Mouse (Mus musculus): ENCODE results near the gene Flrt1.
"Not testable (repeated sequence)": the region's sequence is repeated elsewhere in the genome, so short reads cannot be mapped to it uniquely, and the experiment has no call there.

Gene Flrt1

GRCm38 (mm10) chr19:7068661-7069531 lies 36.6 kb downstream of the Flrt1 start:
- no peak for DNase-seq (ENCODE audit: low spot score in 2 of 2)

GRCm38 (mm10) chr19:7068136-7068535 lies 37.4 kb downstream of the Flrt1 start:
- DNase-seq (ENCODE audit: low spot score in 2 of 2), result peak; percentile 73 to 77

- DNase-seq (ENCODE audit: low spot score in 2 of 2), result no peak
Observed at GRCm38 (mm10) chr19:7067344-7068050, 38.0 kb downstream of the Flrt1 start.

- no peak for DNase-seq (ENCODE audit: low spot score in 2 of 2)
Observed at GRCm38 (mm10) chr19:7066828-7067342, 38.6 kb downstream of the Flrt1 start.

GRCm38 (mm10) chr19:7066034-7066827 lies 39.3 kb downstream of the Flrt1 start:
- DNase-seq (ENCODE audit: low spot score in 2 of 2), result no peak

GRCm38 (mm10) chr19:7064571-7064970 lies 41.0 kb downstream of the Flrt1 start:
- peak; percentile 82 to 84 for DNase-seq (ENCODE audit: low spot score in 2 of 2)

GRCm38 (mm10) chr19:7062916-7063315 lies 42.6 kb downstream of the Flrt1 start:
- DNase-seq (ENCODE audit: low spot score in 2 of 2), result no peak

DNA sequence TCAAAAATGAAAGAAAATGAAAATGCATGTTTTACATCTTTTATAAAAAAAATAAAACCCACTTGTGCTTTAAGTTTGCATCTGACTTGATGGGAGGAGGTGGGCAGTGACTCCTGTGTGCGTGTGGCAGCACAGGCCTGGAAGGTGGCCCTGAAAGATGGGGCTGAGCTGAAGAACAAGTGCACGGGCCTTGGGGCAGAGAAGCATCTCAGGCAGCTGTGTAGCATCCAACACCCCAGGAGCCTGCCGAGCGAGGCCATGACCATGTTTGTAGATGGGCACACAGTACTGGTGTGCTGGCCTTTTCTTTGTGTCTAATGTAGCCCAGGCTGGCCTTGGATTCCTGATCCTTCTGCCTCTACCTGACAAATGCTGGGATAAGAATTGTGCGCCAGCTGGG lies 43.4 kb downstream of the Flrt1 start:
- no peak for DNase-seq (ENCODE audit: low spot score in 2 of 2)

DNA sequence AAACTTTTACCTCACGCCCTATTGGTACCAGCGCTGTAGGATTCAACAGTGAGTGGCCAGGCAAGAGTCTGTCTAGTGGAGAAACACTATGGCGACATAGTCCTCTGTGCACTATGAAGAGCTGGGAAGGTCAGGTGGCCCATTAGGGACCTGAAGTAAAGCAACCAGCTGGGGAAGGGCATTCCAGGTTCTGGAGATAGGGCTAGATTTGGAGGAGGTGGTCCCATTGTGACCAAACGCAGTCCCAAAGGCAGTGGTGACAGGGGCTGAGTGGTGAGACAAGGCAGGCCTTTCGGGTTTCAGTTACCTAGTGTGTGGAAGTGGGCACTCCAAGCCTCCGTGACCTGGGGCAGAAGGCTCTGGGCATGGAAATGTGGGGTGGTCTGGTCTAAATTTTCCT lies 47.0 kb downstream of the Flrt1 start:
- no peak for DNase-seq (ENCODE audit: low spot score in 2 of 2)

DNA sequence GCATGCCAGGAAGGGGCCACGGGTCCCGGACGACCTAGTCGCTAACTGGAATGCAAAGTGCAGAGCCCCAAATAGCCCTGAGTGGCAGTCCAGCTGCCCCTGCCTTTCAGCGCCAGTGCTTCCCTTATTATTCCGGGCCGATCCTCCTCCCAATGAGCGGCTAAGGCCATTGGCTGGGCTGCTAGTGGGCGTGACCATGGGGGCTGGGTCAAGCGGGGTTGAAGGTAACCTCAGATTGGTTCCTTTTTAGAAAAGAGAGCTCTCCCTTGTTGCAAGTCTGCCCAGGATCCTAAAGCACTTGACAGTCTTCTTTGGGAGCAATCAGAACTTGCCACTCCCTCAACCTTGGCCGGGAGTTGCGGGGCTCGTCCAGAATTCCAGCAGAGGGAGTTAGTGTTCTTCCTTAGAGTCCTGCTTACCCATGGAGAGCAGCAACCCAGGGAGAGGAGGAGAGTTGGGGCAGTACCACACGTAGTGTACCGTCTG lies 47.8 kb downstream of the Flrt1 start:
- DNase-seq (ENCODE audit: low spot score in 2 of 2), result peak; percentile 64 to 76

- DNase-seq (ENCODE audit: low spot score in 2 of 2), result peak in 1 of 2 experiments; percentile 19
Observed at GRCm38 (mm10) chr19:7057126-7057721, 48.3 kb downstream of the Flrt1 start.

DNA sequence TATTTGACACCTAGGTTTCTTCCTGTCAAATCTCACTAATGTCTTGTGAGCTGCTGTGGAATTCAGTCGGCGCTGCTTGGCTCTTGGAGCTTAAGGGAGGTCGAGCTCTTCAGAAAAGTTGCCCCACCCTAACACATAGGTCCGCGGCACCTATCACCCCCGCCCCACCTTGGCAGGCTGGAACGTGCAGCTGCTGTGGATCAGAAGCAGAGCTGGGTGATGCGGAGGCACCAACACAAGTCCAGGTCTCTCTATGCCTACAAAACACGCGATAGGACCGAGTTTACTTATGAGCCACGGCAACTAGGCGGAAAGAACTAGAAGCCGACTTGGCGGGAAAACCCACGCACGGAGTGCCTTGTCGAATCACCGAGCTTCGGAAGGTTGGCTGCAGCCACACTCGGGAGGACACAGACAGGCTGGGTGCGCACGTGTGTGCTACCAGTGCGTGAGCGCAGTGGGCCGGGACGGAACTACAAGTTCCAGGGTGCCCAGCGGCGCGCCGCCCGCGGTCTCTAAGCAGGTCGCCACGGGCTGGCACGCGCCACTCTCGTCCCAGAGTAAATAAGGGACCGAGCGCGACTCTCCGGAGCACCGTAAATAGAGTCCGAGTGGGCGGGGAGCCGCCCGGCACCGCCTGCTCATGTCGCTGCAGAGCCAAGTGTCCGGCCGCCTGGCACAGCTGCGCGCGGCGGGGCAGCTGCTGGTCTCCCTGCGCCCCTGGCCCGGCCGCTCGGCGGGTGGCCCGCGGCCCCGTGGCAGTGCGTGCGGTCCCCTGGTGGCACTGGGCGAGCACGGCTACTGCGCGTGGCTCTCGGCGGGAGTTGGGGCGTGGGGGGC lies 49.1 kb downstream of the Flrt1 start, which contains the start of gene Macrod1:
Gene Macrod1 (plus strand): TSS at position 563 of the 840 bp plus-strand sequence.
- peak; percentile 81 to 91 for DNase-seq (ENCODE audit: low spot score in 2 of 2)

- DNase-seq (ENCODE audit: low spot score in 2 of 2), result no peak
Observed at GRCm38 (mm10) chr19:7055173-7055572, 50.4 kb downstream of the Flrt1 start.

GRCm38 (mm10) chr19:7054772-7055171 lies 50.8 kb downstream of the Flrt1 start:
- no peak for DNase-seq (ENCODE audit: low spot score in 2 of 2)

DNA sequence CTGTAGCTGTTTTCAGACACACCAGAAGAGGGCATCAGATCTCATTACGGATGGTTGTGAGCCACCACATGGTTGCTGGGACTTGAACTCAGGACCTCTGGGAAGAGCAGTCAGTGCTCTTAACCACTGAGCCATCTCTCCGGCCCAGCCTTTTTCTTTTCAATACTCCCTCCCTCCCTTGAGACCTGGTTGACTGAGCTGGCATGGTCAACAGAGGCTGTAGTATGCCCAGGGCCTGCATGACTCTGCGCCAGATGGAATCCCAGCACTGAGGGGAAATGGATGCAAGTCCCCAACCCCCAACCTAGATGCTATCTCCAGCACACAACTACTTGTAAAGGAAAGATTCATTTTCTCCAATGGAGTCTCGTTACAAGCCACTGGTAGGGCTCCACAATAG lies 52.1 kb downstream of the Flrt1 start:
- not testable (repeated sequence) for DNase-seq (ENCODE audit: low spot score in 2 of 2)

- no peak for DNase-seq (ENCODE audit: low spot score in 2 of 2)
Observed at GRCm38 (mm10) chr19:7044706-7045105, 60.8 kb downstream of the Flrt1 start.

GRCm38 (mm10) chr19:7044279-7044678 lies 61.2 kb downstream of the Flrt1 start:
- DNase-seq (ENCODE audit: low spot score in 2 of 2), result no peak

Measured in frontal cortex, postnatal 36 days (tissue).